Mouse (Mus musculus) myocyte (in vitro differentiated cells): ENCODE results near the gene Umod. TPM values are rescaled to one million over a fixed set of nuclear protein-coding genes. Genes with fewer than 3 reads are reported as not detected.

Experiments
- H3K27me3 ChIP-seq: one replicate; pipeline ENCODE4 v1.6.1; 2011; ENCODE audit not compliant: control insufficient read depth, insufficient read depth, insufficient read length
- H3K36me3 ChIP-seq: one replicate; pipeline ENCODE4 v1.6.1; 2011; ENCODE audit not compliant: control insufficient read depth, insufficient read depth
- H3K4me2 ChIP-seq: one replicate; pipeline ENCODE4 v1.6.1; 2011; ENCODE audit warnings: low read depth, control low read depth
- H3K4me3 ChIP-seq: one replicate; pipeline ENCODE4 v1.5.1; 2011; ENCODE audit warnings: mild to moderate bottlenecking, control low read depth, moderate library complexity
- H3K79me2 ChIP-seq: one replicate; pipeline ENCODE4 v1.6.1; 2011; ENCODE audit not compliant: control insufficient read depth, insufficient read depth
- H3ac ChIP-seq: one replicate; pipeline ENCODE4 v1.6.1; 2011; ENCODE audit not compliant: control insufficient read depth, insufficient read length
- CEBPB ChIP-seq: IDR thresholded peaks from 2 replicates; pipeline ENCODE4 v1.6.1; 2011; ENCODE audit warnings: mild to moderate bottlenecking, moderate library complexity; ENCODE audit not compliant: poor library complexity, insufficient read depth, severe bottlenecking
- E2F4 ChIP-seq: IDR thresholded peaks from one replicate; pipeline ENCODE4 v1.6.1; 2011; ENCODE audit warnings: mild to moderate bottlenecking, control low read depth, moderate library complexity; ENCODE audit not compliant: insufficient read depth
- MAX ChIP-seq: IDR thresholded peaks from one replicate; pipeline ENCODE4 v1.6.1; 2011; ENCODE audit warnings: low read depth, mild to moderate bottlenecking, control low read depth
- MYOD1 ChIP-seq, 3 experiments: IDR thresholded peaks; one replicate each; pipeline ENCODE4 v1.6.1; 2011; ENCODE audit warnings: control low read depth in 2 of 3, low read depth in 2 of 3, mild to moderate bottlenecking in 2 of 3, moderate library complexity in 1 of 3; ENCODE audit not compliant: insufficient read length in 2 of 3, control insufficient read depth in 1 of 3
- MYOG ChIP-seq, 3 experiments: IDR thresholded peaks; one replicate each; pipeline ENCODE4 v1.6.1; 2011; ENCODE audit warnings: control low read depth in 2 of 3, low read depth in 2 of 3, mild to moderate bottlenecking in 2 of 3; ENCODE audit not compliant: insufficient read length in 2 of 3, control insufficient read depth in 1 of 3, insufficient read depth in 1 of 3
- POLR2A ChIP-seq: IDR thresholded peaks from one replicate; pipeline ENCODE4 v1.6.1; 2011; ENCODE audit warnings: low read depth, mild to moderate bottlenecking, control low read depth, moderate library complexity; ENCODE audit not compliant: insufficient read length
- POLR2AphosphoS2 ChIP-seq: IDR thresholded peaks from one replicate; pipeline ENCODE4 v1.6.1; 2011; ENCODE audit warnings: low read depth, control low read depth; ENCODE audit not compliant: insufficient read length
- REST ChIP-seq: IDR thresholded peaks from one replicate; pipeline ENCODE4 v1.6.1; 2011; ENCODE audit warnings: mild to moderate bottlenecking, control low read depth, moderate library complexity; ENCODE audit not compliant: insufficient read depth, insufficient read length
- SRF ChIP-seq: IDR thresholded peaks from one replicate; pipeline ENCODE4 v1.6.1; 2011; ENCODE audit warnings: low read depth; ENCODE audit not compliant: control insufficient read depth, insufficient read length
- TCF12 ChIP-seq: IDR thresholded peaks from one replicate; pipeline ENCODE4 v1.6.1; 2011; ENCODE audit warnings: mild to moderate bottlenecking, control low read depth; ENCODE audit not compliant: poor library complexity, insufficient read depth, severe bottlenecking
- TCF3 ChIP-seq: IDR thresholded peaks from one replicate; pipeline ENCODE4 v1.6.1; 2011; ENCODE audit warnings: low read depth, control low read depth; ENCODE audit not compliant: insufficient read length
- USF1 ChIP-seq: IDR thresholded peaks from one replicate; pipeline ENCODE4 v1.6.1; 2011; ENCODE audit warnings: low read depth, mild to moderate bottlenecking, control low read depth, moderate library complexity
- polyA plus RNA-seq: library from polyadenylated mRNA; unstranded; fragments of >200 nt; fragmentation: generic; extraction: Trizol; gene quantifications from one replicate; pipeline ENCODE4 v1.2.1, GENCODE M21; 2012; ENCODE audit warnings: missing spikeins

Gene Umod
- polyA plus RNA-seq, result not detected

GRCm38 (mm10) chr7:119479256-119479655 is at the start of gene Umod:
TSS of gene Umod (minus strand) at chr7:119479282.
- H3K27me3 ChIP-seq, result no peaks in the 10 kb centered on the region
- H3K36me3 ChIP-seq, result no peaks in the 10 kb centered on the region
- H3K4me2 ChIP-seq, result no peak within 1 kb of the TSS
- no peak within 1 kb of the TSS for H3ac ChIP-seq
- TF ChIP-seq POLR2AphosphoS2 (no peak), MYOG (IDR thresholded peaks at IDR 0.05; ENCODE audit: control insufficient read depth in 1 of 3, insufficient read depth in 1 of 3, insufficient read length in 2 of 3, low read depth in 2 of 3) (no peak), TCF3 (no peak)
- no peaks in the 10 kb centered on the region for H3K79me2 ChIP-seq
- no peak within 1 kb of the TSS for H3K4me3 ChIP-seq

DNA sequence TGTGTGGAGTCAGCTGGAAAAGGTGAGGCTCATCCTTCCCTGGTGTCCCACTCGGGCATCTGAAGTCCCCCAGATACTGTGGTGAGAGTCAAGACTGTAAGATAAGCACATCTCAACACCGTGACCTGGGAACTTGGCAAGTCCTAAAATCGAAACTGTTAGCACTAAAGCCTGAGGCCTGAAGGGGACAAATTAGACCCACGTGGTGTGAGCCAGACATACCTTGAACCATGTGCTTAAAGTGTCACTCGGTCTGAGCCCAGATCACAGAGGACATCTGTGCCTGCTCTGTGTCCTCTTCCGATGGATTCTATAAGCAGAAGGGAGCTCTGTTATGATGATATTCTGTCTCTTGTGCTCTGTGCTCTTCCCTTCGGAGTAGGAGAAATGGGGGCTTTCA is 49.5 kb upstream of the Umod start:
- Histone ChIP-seq H3ac (no peak overlapping the region), H3K36me3 (no peaks in the 10 kb centered on the region), H3K4me2 (no peak overlapping the region), H3K4me3 (no peak overlapping the region), H3K79me2 (no peaks in the 10 kb centered on the region), H3K27me3 (no peaks in the 10 kb centered on the region)
- no peak for TF ChIP-seq MAX
- no peak for TF ChIP-seq E2F4
- TF ChIP-seq TCF12, result no peak
- TF ChIP-seq USF1, result no peak

- no peak overlapping the region for H3ac ChIP-seq
- H3K4me2 ChIP-seq, result no peak overlapping the region
- TF ChIP-seq USF1 (no peak), TCF3 (no peak), POLR2AphosphoS2 (no peak), SRF (no peak), CEBPB (no peak), POLR2A (no peak)
- no peak overlapping the region for H3K4me3 ChIP-seq
- H3K27me3 ChIP-seq, result no peaks in the 10 kb centered on the region
- H3K36me3 ChIP-seq, result no peaks in the 10 kb centered on the region
- H3K79me2 ChIP-seq, result no peaks in the 10 kb centered on the region
Observed at GRCm38 (mm10) chr7:119527548-119527947, 48.5 kb upstream of the Umod start.

DNA sequence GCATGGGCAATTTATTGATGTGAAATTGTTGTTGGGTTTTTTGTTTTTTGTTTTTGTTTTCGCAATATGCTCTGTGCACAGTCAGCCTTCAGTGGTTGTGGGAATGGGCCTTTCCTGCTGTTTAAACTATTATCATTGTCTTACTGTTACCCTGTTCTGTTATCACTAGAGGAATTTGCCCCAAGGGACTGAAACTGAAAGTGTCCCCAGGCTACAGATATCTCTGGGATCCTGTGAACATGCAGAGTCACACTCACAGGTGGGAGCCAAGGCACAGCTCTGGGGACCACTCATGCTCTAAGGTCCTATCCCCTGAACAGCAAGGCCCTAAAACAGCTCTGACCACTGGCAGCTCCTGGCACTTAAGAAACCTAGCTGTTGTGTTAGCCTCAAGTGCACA is 48.1 kb upstream of the Umod start:
- no peaks in the 10 kb centered on the region for H3K79me2 ChIP-seq
- H3K4me2 ChIP-seq, result no peak overlapping the region
- H3K27me3 ChIP-seq, result no peaks in the 10 kb centered on the region
- TF ChIP-seq TCF12 (no peak), MYOD1 (IDR thresholded peaks at IDR 0.05; ENCODE audit: control insufficient read depth in 1 of 3, insufficient read length in 2 of 3, low read depth in 2 of 3) (no peak), MYOG (IDR thresholded peaks at IDR 0.05; ENCODE audit: control insufficient read depth in 1 of 3, insufficient read depth in 1 of 3, insufficient read length in 2 of 3, low read depth in 2 of 3) (no peak), E2F4 (no peak), POLR2A (no peak), TCF3 (no peak), USF1 (no peak), POLR2AphosphoS2 (no peak), MAX (no peak), CEBPB (no peak), REST (no peak), SRF (no peak)
- H3K4me3 ChIP-seq, result no peak overlapping the region
- H3ac ChIP-seq, result no peak overlapping the region
- no peaks in the 10 kb centered on the region for H3K36me3 ChIP-seq

GRCm38 (mm10) chr7:119526486-119526885 is 47.4 kb upstream of the Umod start:
- Histone ChIP-seq H3K27me3 (no peaks in the 10 kb centered on the region), H3ac (no peak overlapping the region), H3K4me3 (no peak overlapping the region), H3K4me2 (no peak overlapping the region), H3K36me3 (no peaks in the 10 kb centered on the region), H3K79me2 (no peaks in the 10 kb centered on the region)
- no peak for TF ChIP-seq CEBPB
- no peak for TF ChIP-seq TCF12
- TF ChIP-seq SRF, result no peak
- TF ChIP-seq POLR2AphosphoS2, result no peak
- TF ChIP-seq E2F4, result no peak
- TF ChIP-seq MYOD1 (IDR thresholded peaks at IDR 0.05; ENCODE audit: control insufficient read depth in 1 of 3, insufficient read length in 2 of 3, low read depth in 2 of 3), result no peak
- no peak for TF ChIP-seq TCF3
- no peak for TF ChIP-seq MAX
- no peak for TF ChIP-seq USF1
- no peak for TF ChIP-seq MYOG (IDR thresholded peaks at IDR 0.05; ENCODE audit: control insufficient read depth in 1 of 3, insufficient read depth in 1 of 3, insufficient read length in 2 of 3, low read depth in 2 of 3)

- H3K4me2 ChIP-seq, result no peak overlapping the region
- H3ac ChIP-seq, result no peak overlapping the region
- TF ChIP-seq TCF3, result no peak
- TF ChIP-seq E2F4, result no peak
- TF ChIP-seq USF1, result no peak
- TF ChIP-seq SRF, result no peak
- no peak for TF ChIP-seq MYOG (IDR thresholded peaks at IDR 0.05; ENCODE audit: control insufficient read depth in 1 of 3, insufficient read depth in 1 of 3, insufficient read length in 2 of 3, low read depth in 2 of 3)
- no peak for TF ChIP-seq POLR2AphosphoS2
- no peak for TF ChIP-seq TCF12
- TF ChIP-seq MAX, result no peak
- no peak for TF ChIP-seq CEBPB
- TF ChIP-seq POLR2A, result no peak
- TF ChIP-seq MYOD1 (IDR thresholded peaks at IDR 0.05; ENCODE audit: control insufficient read depth in 1 of 3, insufficient read length in 2 of 3, low read depth in 2 of 3), result no peak
- TF ChIP-seq REST, result no peak
- no peak overlapping the region for H3K4me3 ChIP-seq
- H3K79me2 ChIP-seq, result no peaks in the 10 kb centered on the region
- no peaks in the 10 kb centered on the region for H3K27me3 ChIP-seq
- H3K36me3 ChIP-seq, result no peaks in the 10 kb centered on the region
Observed at GRCm38 (mm10) chr7:119525881-119526281, 46.8 kb upstream of the Umod start.
